Mouse (Mus musculus) heart, postnatal 0 days (tissue): ENCODE measurements around the gene Ahcyl2.

Source experiments
- CTCF ChIP-seq: IDR thresholded peaks from 2 replicates; pipeline ENCODE4 v1.5.1; 2016; ENCODE audit warnings: antibody characterized with exemption, control low read depth, low read depth
- EP300 ChIP-seq: IDR thresholded peaks from 2 replicates; pipeline ENCODE4 v1.6.1; 2016; ENCODE audit warnings: antibody characterized with exemption, low read depth

DNA sequence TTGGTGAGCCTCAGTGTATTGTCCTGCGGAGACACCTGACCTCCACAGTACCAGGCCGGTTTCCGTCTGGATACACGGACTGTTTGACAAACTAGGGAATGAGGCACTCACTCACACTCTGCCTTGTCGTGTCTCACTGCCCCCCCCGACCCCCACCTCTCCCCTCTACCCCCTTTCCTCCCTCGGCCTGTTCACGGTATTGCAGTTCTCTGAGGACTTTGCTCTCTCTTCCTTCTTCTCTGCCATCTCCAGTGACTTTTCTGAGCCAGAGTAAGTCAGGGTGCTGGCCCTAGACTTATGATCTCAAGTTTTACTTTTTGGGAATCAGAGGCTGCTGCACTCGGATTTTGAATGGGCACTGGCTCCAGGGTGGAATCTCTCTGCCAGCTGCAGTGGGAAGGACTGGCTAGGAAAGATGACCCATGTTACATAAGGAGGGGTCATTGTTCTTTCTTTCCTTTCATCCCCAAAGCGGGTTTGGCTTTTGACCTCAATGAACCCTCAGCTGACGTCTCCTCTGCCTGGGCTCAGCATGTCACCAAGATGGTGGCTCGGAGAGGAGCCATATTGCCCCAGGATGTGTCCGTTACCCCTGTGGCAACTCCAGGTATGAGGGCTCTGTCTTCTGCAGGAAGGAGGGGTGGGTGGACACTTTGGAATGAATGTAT lies 8.7 kb upstream of the Ahcyl2 start:
- TF ChIP-seq CTCF = no peak
- TF ChIP-seq EP300 = no peak
